12 mouse cellular contexts compared by ENCODE assay signal in the genomic region with DNA sequence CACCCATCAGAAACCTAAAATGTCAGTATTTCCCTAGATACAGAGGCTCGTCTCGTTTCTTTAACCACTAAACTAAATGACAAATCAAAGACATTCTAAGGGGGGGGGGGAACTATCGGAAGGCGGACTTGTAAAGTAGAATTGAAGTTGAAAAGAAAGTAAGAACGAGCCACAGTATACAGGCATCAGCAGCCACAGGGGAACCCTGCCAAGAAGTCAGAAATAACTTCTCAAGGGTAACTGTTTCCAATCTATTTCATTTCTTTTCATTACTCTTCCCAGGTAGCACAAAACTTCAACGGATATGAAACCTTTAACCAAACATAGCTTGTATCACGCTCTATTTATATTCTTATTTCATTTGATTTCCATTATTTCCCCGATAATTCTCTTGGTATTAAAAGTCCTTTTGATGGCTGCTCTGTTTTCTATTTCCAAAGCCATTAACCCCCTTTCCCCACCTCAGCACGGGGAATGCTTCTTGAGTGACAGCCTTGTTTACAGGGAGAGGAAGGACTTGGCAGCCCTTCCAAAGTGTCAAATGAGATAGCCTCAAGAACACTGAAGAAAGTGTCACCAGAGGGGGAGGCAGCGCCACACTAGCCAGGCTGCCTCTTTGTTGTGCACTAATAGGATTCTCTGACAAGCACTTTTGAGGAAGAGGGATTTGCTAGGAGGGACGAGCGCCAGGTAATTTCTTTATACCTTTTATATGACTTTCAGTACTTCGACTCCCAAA.
DNase-seq lines count a peak whose midpoint lies in the region; ATAC-seq lines count a peak whose summit lies in the region.
"Had no signal": no experiment of that assay in that cellular context is flagged by ENCODE, and none has a peak within 500 bp of the region (broad histone marks: within the 10 kb centered on the region; RNA-seq: fewer than 3 reads in every experiment).

No protein-coding gene starts in this region.

- DNase-seq in limb, embryonic 10.5 days (ENCODE audit: low spot score) = no peak
- peak; percentile 26 for DNase-seq in midbrain, embryonic 10.5 days (ENCODE audit: low spot score)
- no peak for DNase-seq in MN1 (ENCODE audit: low spot score)
- DNase-seq in yolk sac, embryonic 10.5 days (ENCODE audit: low spot score) = no peak
- DNase-seq: adrenal gland, postnatal 14 days; lung, adult 2 months had no signal

- no peaks in the 10 kb centered on the region for H3K27me3 ChIP-seq in limb, embryonic 13.5 days
- H3K27me3 ChIP-seq in limb, embryonic 10.5 days (ENCODE audit: low read depth, poor library complexity, severe bottlenecking) = no peaks in the 10 kb centered on the region
- no peaks in the 10 kb centered on the region for H3K27me3 ChIP-seq in heart, embryonic 11.5 days (ENCODE audit: control insufficient read depth, insufficient read depth, low read length)
- H3K27me3 ChIP-seq in midbrain, embryonic 10.5 days (ENCODE audit: low read depth, poor library complexity, severe bottlenecking) = no peaks in the 10 kb centered on the region
- H3K27me3 ChIP-seq in intestine, embryonic 16.5 days (replicated peaks; ENCODE audit: control insufficient read depth, insufficient read depth, low read length) = no peaks in the 10 kb centered on the region
- H3K27me3 ChIP-seq: limb, embryonic 12.5 days; neural tube, embryonic 13.5 days had no signal

- WGBS in limb, embryonic 13.5 days = 33% methylated on average over 13 of the region's 13 CpGs
- WGBS in limb, embryonic 10.5 days = 52% methylated on average over 13 of the region's 13 CpGs
- WGBS in heart, embryonic 11.5 days (ENCODE audit: insufficient replicate concordance) = 37% methylated on average over 13 of the region's 13 CpGs
- WGBS in midbrain, embryonic 10.5 days = 55% methylated on average over 13 of the region's 13 CpGs
- 45% methylated on average over 13 of the region's 13 CpGs for WGBS in intestine, embryonic 16.5 days

- no peaks in the 10 kb centered on the region for H3K36me3 ChIP-seq in limb, embryonic 13.5 days
- no peaks in the 10 kb centered on the region for H3K36me3 ChIP-seq in limb, embryonic 10.5 days
- H3K36me3 ChIP-seq in heart, embryonic 11.5 days (ENCODE audit: control insufficient read depth, insufficient read depth, low read length) = no peaks in the 10 kb centered on the region
- no peaks in the 10 kb centered on the region for H3K36me3 ChIP-seq in midbrain, embryonic 10.5 days
- H3K36me3 ChIP-seq in intestine, embryonic 16.5 days (ENCODE audit: control insufficient read depth, insufficient read depth, low read length) = no peaks in the 10 kb centered on the region
- H3K36me3 ChIP-seq: limb, embryonic 12.5 days; neural tube, embryonic 13.5 days had no signal

- H3K27ac ChIP-seq in limb, embryonic 13.5 days = no peak overlapping the region
- H3K27ac ChIP-seq in limb, embryonic 10.5 days = no peak overlapping the region
- no peak overlapping the region for H3K27ac ChIP-seq in heart, embryonic 11.5 days (ENCODE audit: low read depth, low read length)
- no peak overlapping the region for H3K27ac ChIP-seq in midbrain, embryonic 10.5 days (replicated peaks)
- no peak overlapping the region for H3K27ac ChIP-seq in intestine, embryonic 16.5 days (ENCODE audit: low read length)
- H3K27ac ChIP-seq: limb, embryonic 12.5 days; neural tube, embryonic 13.5 days had no signal

- 0 out of 2 replicates have a peak, but pooled peaks have one; percentile 51 for ATAC-seq in limb, embryonic 13.5 days (ENCODE audit: low FRiP score, low read depth)
- no peak for ATAC-seq in heart, embryonic 11.5 days (replicated peaks; ENCODE audit: insufficient number of reproducible peaks, low FRiP score, low TSS enrichment)
- ATAC-seq in intestine, embryonic 16.5 days = no peak
- ATAC-seq: intestine, postnatal 0 days had no signal

- no peak overlapping the region for H3K9ac ChIP-seq in limb, embryonic 13.5 days
- no peak overlapping the region for H3K9ac ChIP-seq in heart, embryonic 11.5 days (ENCODE audit: low read depth, low read length)
- H3K9ac ChIP-seq in intestine, embryonic 16.5 days (ENCODE audit: low read depth, low read length) = no peak overlapping the region
- H3K9ac ChIP-seq: limb, embryonic 12.5 days; neural tube, embryonic 13.5 days had no signal

- no peaks in the 10 kb centered on the region for H3K9me3 ChIP-seq in limb, embryonic 13.5 days
- H3K9me3 ChIP-seq in limb, embryonic 10.5 days (replicated peaks) = no peaks in the 10 kb centered on the region
- H3K9me3 ChIP-seq in heart, embryonic 11.5 days (replicated peaks; ENCODE audit: control insufficient read depth, low read length) = no peaks in the 10 kb centered on the region
- H3K9me3 ChIP-seq in midbrain, embryonic 10.5 days (replicated peaks) = no peaks in the 10 kb centered on the region
- H3K9me3 ChIP-seq in intestine, embryonic 16.5 days (ENCODE audit: control insufficient read depth, low read length) = no peaks in the 10 kb centered on the region
- H3K9me3 ChIP-seq: limb, embryonic 12.5 days; neural tube, embryonic 13.5 days had no signal

- H3K4me2 ChIP-seq in limb, embryonic 13.5 days (replicated peaks) = peak overlapping the region; percentile 16; the same call in 1 of the 2 replicates
- H3K4me2 ChIP-seq in heart, embryonic 11.5 days = peak overlapping the region; percentile 14; the same call in 1 of the 2 replicates
- no peak overlapping the region for H3K4me2 ChIP-seq in intestine, embryonic 16.5 days (ENCODE audit: low read depth, low read length)
- H3K4me2 ChIP-seq: limb, embryonic 12.5 days; neural tube, embryonic 13.5 days had no signal

- 0 out of 2 replicates have a peak, but pooled peaks cover 2% of the 10 kb centered on the region for H3K4me1 ChIP-seq in limb, embryonic 13.5 days
- no peaks in the 10 kb centered on the region for H3K4me1 ChIP-seq in limb, embryonic 10.5 days
- no peaks in the 10 kb centered on the region for H3K4me1 ChIP-seq in heart, embryonic 11.5 days (ENCODE audit: control insufficient read depth, insufficient read depth, low read length)
- peaks cover 9% of the 10 kb centered on the region for H3K4me1 ChIP-seq in midbrain, embryonic 10.5 days
- H3K4me1 ChIP-seq in intestine, embryonic 16.5 days (ENCODE audit: control insufficient read depth, insufficient read depth, low read length) = no peaks in the 10 kb centered on the region
- H3K4me1 ChIP-seq: neural tube, embryonic 13.5 days had no signal

- H3K4me3 ChIP-seq in limb, embryonic 13.5 days = no peak overlapping the region
- H3K4me3 ChIP-seq in limb, embryonic 10.5 days = no peak overlapping the region
- H3K4me3 ChIP-seq in heart, embryonic 11.5 days (ENCODE audit: low read depth, low read length) = no peak overlapping the region
- H3K4me3 ChIP-seq in midbrain, embryonic 10.5 days = no peak overlapping the region
- no peak overlapping the region for H3K4me3 ChIP-seq in intestine, embryonic 16.5 days (ENCODE audit: low read length)
- H3K4me3 ChIP-seq: limb, embryonic 12.5 days; neural tube, embryonic 13.5 days had no signal
